Mouse (Mus musculus) forebrain, embryonic 14.5 days (tissue): ENCODE results near the gene Aff3. TPM values are rescaled to one million over a fixed set of nuclear protein-coding genes. Genes with fewer than 3 reads are reported as not detected.

ENCODE experiments used
- ATAC-seq: fragments of 200-750 bp; cut with Nextera tagmentation; 2 replicates; pipeline ENCODE4 v1.8.0; 2017; ENCODE audit warnings: mild to moderate bottlenecking, moderate library complexity
- DNase-seq: peaks from one replicate; pipeline ENCODE4 v3.0.0-alpha.2; 2015; ENCODE audit warnings: low spot score
- H3K27ac ChIP-seq: fragments of 300-500 bp; sonication (generic); 2 replicates; pipeline ENCODE4 v1.5.1; 2014; ENCODE audit warnings: low read depth, mild to moderate bottlenecking, control low read depth, low read length, moderate library complexity
- H3K27me3 ChIP-seq: fragments of 300-500 bp; sonication (generic); replicated peaks from 2 replicates; pipeline ENCODE4 v1.6.1; 2014; ENCODE audit warnings: low read length, control low read depth, mixed read lengths; ENCODE audit not compliant: control insufficient read depth, insufficient read depth
- H3K36me3 ChIP-seq: fragments of 300-500 bp; sonication (generic); 2 replicates; pipeline ENCODE4 v1.6.1; 2014; ENCODE audit warnings: low read length, control low read depth; ENCODE audit not compliant: control insufficient read depth, insufficient read depth
- H3K4me1 ChIP-seq: fragments of 300-500 bp; sonication (generic); 2 replicates; pipeline ENCODE4 v1.6.1; 2014; ENCODE audit warnings: antibody characterized with exemption, low read length, control low read depth; ENCODE audit not compliant: control insufficient read depth, insufficient read depth
- H3K4me2 ChIP-seq: fragments of 300-500 bp; sonication (generic); 2 replicates; pipeline ENCODE4 v1.6.1; 2014; ENCODE audit warnings: mild to moderate bottlenecking, control low read depth, low read length
- H3K4me3 ChIP-seq: fragments of 300-500 bp; sonication (generic); 2 replicates; pipeline ENCODE4 v1.5.1; 2014; ENCODE audit warnings: low read depth, low read length, control low read depth
- H3K9ac ChIP-seq: fragments of 300-500 bp; sonication (generic); 2 replicates; pipeline ENCODE4 v1.6.1; 2014; ENCODE audit warnings: mild to moderate bottlenecking, low read length, control low read depth, moderate library complexity
- H3K9me3 ChIP-seq: fragments of 300-500 bp; sonication (generic); replicated peaks from 2 replicates; pipeline ENCODE4 v1.6.1; 2016; ENCODE audit warnings: low read length, control low read depth, mixed read lengths; ENCODE audit not compliant: control insufficient read depth
- WGBS: fragments of 180-500 bp; shearing (Covaris S2); extraction: QIAGEN DNeasy Blood & Tissue Kit; methylation state at CpG from one replicate; pipeline ENCODE4 v1.1.7; 2014; 5-methylcytosine and 5-hydroxymethylcytosine counted together
- polyA plus RNA-seq: library from polyadenylated mRNA; unstranded; fragments of >200 nt; fragmentation: Nextera tagmentation; extraction: Ambion mirVana; gene quantifications from 2 replicates; pipeline ENCODE4 v1.2.1, GENCODE M21; 2014

Gene Aff3
- polyA plus RNA-seq, 1 experiment from 2014 or later = 15.5 TPM

DNA sequence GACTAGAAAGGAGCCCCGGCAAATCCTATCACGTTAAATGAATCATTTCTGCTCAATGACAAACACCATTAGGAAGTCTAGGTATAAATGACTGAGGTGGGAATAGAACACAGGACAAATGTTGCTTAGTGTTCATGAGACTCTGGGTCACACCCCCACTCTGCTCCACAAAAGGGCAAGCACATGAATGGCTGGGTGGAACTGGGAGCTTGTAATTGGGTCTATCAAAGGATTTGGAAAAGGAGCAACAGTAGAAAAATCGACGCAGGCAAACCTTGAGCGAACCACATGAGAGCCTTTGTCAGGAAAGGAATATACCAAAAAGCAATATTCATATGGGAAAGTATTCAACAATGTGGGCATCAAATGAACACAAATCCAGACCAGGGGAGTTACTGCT, 21.0 kb upstream of the Aff3 start:
- ATAC-seq (no peak), DNase-seq (no peak)
- Histone ChIP-seq H3K4me3 (no peak overlapping the region), H3K4me1 (no peaks in the 10 kb centered on the region), H3K9ac (no peak overlapping the region), H3K4me2 (no peak overlapping the region), H3K36me3 (no peaks in the 10 kb centered on the region), H3K9me3 (no peaks in the 10 kb centered on the region), H3K27ac (no peak overlapping the region), H3K27me3 (no peaks in the 10 kb centered on the region)
- WGBS = 82% methylated on average over 5 of the region's 5 CpGs

DNA sequence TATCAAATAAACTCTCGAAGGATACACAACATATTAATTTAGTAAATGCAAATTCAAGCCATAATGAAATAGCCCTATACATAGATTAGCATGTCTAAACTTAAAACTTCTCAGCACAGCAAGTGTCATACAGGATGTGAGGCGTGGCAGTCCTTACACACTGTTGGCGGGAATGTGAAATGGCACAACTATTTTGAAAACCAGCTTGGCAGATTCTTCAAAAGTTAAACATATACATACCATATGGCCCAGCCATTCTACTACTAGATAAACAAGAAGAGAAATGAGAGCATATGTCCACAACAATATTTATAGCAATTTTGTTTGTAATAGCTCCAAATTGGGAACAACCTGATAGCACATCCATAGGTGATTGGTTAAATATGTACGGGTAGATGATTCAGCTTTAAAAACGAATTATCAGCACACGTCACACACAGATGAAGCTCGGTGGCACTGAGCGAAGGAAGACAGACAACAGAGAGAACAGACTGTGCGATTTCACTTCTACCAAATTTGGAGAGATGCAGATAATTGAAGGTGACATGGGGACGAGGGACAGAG, 18.5 kb upstream of the Aff3 start:
- Histone ChIP-seq H3K36me3 (no peaks in the 10 kb centered on the region), H3K9ac (no peak overlapping the region), H3K4me1 (no peaks in the 10 kb centered on the region), H3K4me2 (no peak overlapping the region), H3K4me3 (no peak overlapping the region), H3K27me3 (no peaks in the 10 kb centered on the region), H3K9me3 (no peaks in the 10 kb centered on the region), H3K27ac (no peak overlapping the region)
- peak; percentile 32 for DNase-seq
- 85% methylated on average over 10 of the region's 10 CpGs for WGBS
- ATAC-seq = no peak

DNA sequence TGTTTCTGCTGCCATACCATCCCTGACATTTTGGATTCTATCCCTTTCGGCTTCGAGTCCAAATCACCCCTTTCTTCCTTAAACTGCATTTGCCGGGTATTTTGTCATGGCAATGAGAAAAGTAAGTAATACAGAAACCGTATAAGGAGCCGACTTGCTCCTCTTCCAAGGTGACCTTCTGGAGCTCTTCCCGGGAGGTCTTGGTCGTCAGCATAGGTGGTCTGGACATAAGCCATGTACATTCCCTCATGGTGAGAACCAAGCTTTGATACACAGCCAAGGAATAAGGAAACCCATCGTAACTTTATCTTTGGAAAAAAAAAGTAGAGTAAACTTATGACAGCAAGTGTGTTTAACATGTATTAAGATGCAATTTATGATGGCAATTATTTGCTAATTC, 15.1 kb upstream of the Aff3 start:
- peaks cover 3% of the 10 kb centered on the region; the same call in 1 of the 2 replicates for H3K9me3 ChIP-seq
- H3K4me3 ChIP-seq = no peak overlapping the region
- no peak overlapping the region for H3K4me2 ChIP-seq
- no peaks in the 10 kb centered on the region for H3K27me3 ChIP-seq
- no peak for DNase-seq
- ATAC-seq = no peak
- H3K36me3 ChIP-seq = no peaks in the 10 kb centered on the region
- H3K9ac ChIP-seq = no peak overlapping the region
- no peaks in the 10 kb centered on the region for H3K4me1 ChIP-seq
- no peak overlapping the region for H3K27ac ChIP-seq
- WGBS = 88% methylated on average over 8 of the region's 8 CpGs

DNA sequence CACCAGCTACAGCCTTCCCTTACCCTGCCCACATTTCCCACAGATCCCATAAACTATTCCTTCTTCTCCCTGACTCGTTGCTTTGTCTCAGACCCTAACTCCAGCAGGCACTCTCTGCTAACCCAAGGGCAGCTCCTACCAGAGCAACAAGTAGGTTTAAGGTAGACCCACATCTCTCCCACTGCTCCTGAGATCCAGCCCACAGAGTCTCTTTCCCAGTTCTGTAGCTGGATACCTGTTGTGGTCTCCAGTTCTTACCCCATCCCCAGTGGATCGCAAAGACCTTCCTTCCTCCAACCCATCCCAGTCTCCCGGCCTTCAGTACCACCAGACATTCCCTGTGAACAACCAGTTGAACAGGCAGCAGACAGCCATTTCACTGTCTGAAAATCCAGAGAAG, 7.0 kb upstream of the Aff3 start:
- Histone ChIP-seq H3K9ac (no peak overlapping the region), H3K36me3 (no peaks in the 10 kb centered on the region), H3K4me1 (no peaks in the 10 kb centered on the region), H3K27ac (no peak overlapping the region), H3K4me2 (no peak overlapping the region), H3K27me3 (no peaks in the 10 kb centered on the region), H3K4me3 (no peak overlapping the region), H3K9me3 (peaks cover 4% of the 10 kb centered on the region; the same call in 1 of the 2 replicates)
- no peak for DNase-seq
- no peak for ATAC-seq
- WGBS = 88% methylated on average over 3 of the region's 3 CpGs

DNA sequence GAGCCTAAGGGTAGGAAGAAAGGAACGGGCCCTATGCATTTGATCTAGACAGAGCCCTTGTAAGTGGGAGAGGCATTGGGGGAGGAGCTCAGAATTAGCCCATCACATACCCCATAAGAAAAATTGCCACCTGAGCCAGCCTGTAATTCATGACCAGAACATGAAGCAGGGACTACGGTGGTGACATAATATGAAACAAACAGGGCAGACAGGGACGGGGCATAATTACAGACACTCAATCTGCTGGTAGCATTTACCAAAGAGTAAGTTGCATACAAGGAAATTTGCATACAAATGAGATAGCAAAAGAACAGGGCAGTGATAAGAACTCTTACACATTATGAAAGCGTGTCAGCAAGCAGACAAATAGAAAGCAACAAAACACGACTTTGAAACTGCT, 6.3 kb upstream of the Aff3 start:
- no peak for DNase-seq

DNA sequence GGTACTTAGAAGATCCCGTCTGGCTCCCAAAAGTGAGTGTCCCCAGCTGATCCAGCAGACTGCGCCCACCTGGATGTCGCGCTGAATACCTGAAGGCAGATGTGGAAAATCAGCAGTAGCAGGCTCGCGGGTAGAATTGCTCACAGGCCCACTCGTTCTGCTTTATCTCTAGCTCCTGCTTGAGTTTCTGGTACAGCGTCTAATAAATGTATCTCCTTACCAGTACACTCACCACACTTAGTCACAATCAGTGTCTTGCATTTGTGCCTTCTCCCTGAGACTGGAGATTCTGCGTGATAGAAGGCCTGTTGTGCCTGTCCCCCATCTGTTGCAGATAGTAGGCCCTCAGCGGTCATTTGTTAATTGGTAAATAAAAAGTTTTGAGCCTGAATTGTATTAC, 3.6 kb upstream of the Aff3 start:
- 95% methylated on average over 10 of the region's 10 CpGs for WGBS
- H3K27me3 ChIP-seq = no peaks in the 10 kb centered on the region
- H3K36me3 ChIP-seq = no peaks in the 10 kb centered on the region
- H3K4me3 ChIP-seq = no peak overlapping the region
- no peaks in the 10 kb centered on the region for H3K9me3 ChIP-seq
- H3K27ac ChIP-seq = no peak overlapping the region
- no peak overlapping the region for H3K9ac ChIP-seq
- DNase-seq (no peak), ATAC-seq (no peak)
- no peaks in the 10 kb centered on the region for H3K4me1 ChIP-seq
- H3K4me2 ChIP-seq = no peak overlapping the region

More for the DNA sequence above, 6.3 kb upstream of the Aff3 start:
- Histone ChIP-seq H3K4me1 (no peaks in the 10 kb centered on the region), H3K9ac (no peak overlapping the region), H3K9me3 (peaks cover 4% of the 10 kb centered on the region; the same call in 1 of the 2 replicates), H3K36me3 (no peaks in the 10 kb centered on the region), H3K4me2 (no peak overlapping the region), H3K4me3 (no peak overlapping the region), H3K27me3 (no peaks in the 10 kb centered on the region), H3K27ac (no peak overlapping the region)
- 64% methylated on average over 5 of the region's 5 CpGs for WGBS
- no peak for ATAC-seq

DNA sequence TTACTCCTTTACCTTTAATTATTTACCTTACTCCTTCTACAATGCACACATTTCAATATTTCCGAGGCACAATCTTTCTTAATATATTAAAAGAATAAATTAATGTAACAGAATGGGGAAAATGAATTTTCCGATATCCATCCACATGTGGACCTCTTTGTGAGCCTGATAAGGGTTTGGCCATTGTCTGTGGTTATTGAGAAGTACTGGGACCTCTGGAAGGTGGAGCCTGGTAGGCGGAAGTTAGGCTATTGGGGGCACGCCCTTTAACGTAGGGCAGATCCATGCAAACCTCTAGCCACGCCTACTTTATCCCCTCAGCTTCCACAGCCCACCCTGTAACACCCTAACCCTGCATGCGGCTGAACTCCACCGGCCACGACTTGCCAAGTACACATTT, 3.1 kb upstream of the Aff3 start:
- Histone ChIP-seq H3K4me3 (no peak overlapping the region), H3K9me3 (no peaks in the 10 kb centered on the region), H3K36me3 (no peaks in the 10 kb centered on the region), H3K27me3 (no peaks in the 10 kb centered on the region), H3K4me1 (no peaks in the 10 kb centered on the region), H3K4me2 (no peak overlapping the region), H3K9ac (no peak overlapping the region), H3K27ac (no peak overlapping the region)
- ATAC-seq (no peak), DNase-seq (no peak)
- WGBS = 82% methylated on average over 9 of the region's 9 CpGs

DNA sequence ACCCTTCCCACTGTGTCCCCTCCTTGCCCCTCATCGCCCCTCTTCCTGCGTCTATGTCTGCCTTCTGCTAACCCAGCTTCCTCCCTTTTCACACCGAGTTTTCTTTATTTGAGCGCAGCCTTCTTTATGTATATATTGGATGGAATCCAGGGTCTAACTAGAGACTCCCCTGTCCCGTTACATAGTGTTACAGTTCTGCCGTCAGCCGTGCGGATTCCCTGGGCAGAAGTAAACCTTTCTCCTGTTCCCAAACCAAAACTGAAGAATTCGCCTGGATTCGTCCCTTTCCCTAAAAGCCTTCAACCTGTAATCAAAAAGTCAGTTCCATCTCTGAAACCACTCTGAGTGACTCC, 2.0 kb upstream of the Aff3 start:
- Histone ChIP-seq H3K4me1 (no peaks in the 10 kb centered on the region), H3K9ac (no peak overlapping the region), H3K4me3 (no peak overlapping the region), H3K4me2 (no peak overlapping the region), H3K27ac (no peak overlapping the region), H3K27me3 (no peaks in the 10 kb centered on the region), H3K9me3 (no peaks in the 10 kb centered on the region), H3K36me3 (no peaks in the 10 kb centered on the region)
- DNase-seq = no peak
- 67% methylated on average over 10 of the region's 10 CpGs for WGBS
- no peak for ATAC-seq

DNA sequence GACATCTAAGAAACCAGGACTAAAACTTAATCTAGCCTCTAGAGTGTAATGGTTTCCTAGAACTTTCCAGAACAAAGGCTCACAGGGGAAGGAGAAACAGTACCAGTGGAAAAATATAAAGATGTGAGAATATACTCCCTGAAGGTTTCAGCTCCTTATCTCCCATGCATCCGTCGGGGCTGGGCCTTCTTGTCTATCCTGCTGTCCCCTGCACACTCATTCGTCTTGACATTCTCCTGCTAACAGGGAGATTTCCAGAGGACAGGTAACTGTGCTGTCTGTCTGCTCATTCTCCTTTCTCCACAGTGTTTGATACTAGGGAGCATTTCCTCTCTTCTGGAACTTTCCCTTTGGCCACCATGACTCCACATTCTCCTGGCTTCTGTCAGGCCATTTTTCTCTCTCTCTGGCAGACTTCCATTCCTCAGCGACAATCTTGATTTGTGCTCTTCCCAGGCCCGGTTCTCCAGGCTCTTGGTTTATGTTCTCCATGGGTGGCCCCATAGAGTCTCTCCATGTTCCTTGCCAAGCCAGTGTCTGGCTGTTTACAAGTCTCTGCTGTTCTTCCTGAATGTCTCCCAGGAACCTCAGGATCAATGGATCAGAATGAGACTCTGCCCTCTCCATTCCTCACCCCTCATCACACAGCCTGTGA, 1.5 kb upstream of the Aff3 start:
- no peak overlapping the region for H3K27ac ChIP-seq
- H3K36me3 ChIP-seq = no peaks in the 10 kb centered on the region
- 77% methylated on average over 5 of the region's 5 CpGs for WGBS
- no peak overlapping the region for H3K9ac ChIP-seq
- no peak overlapping the region for H3K4me2 ChIP-seq
- no peaks in the 10 kb centered on the region for H3K27me3 ChIP-seq
- no peak for ATAC-seq
- DNase-seq = no peak
- H3K9me3 ChIP-seq = no peaks in the 10 kb centered on the region
- H3K4me1 ChIP-seq = no peaks in the 10 kb centered on the region
- no peak overlapping the region for H3K4me3 ChIP-seq
